8 mouse cellular contexts compared by ENCODE assay signal in the genomic region with DNA sequence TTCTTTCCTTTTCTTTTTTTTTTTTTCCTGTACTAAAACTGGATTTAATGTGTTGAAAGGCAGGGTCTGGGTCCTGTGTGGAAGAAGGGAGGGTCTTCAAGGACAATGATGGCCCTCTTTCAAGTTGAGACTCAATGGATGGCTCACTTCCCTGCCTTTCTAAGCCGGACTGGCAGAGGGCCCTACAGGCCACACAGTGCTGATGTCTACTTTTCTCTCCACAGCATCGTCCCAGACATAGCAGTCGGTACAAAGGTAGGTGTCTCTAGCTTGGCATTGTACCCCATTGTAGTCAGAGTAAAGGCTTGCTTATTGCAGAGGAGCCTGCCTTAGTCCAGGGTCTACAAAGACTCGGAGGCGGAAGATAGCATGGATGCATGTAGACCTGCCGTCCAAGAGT. TPM values are rescaled to one million over a fixed set of nuclear protein-coding genes. Genes with fewer than 3 reads are reported as not detected.
DNase-seq lines count a peak whose midpoint lies in the region; ATAC-seq and TF ChIP-seq lines count a peak whose summit lies in the region.

No protein-coding gene starts in this region.

- DNase-seq in liver, adult 2 months (ENCODE audit: extremely low read depth, low read depth, low spot score) = peak; percentile 17
- no peak for DNase-seq in liver
- DNase-seq in intestine, embryonic 14.5 days (ENCODE audit: low spot score) = no peak
- peak; percentile 32 for DNase-seq in naive thymus-derived CD4-positive, alpha-beta T cell, adult 2 months (ENCODE audit: low read depth)
- no peak for DNase-seq in right cerebral cortex, adult 2 months (ENCODE audit: low spot score in 2 of 2)
- DNase-seq in layer of hippocampus, adult 11-12 months (ENCODE audit: low spot score) = no peak
- DNase-seq in B cell, adult 2 months = no peak

- peak overlapping the region; percentile 30 for H3K4me3 ChIP-seq in liver, adult 2 months (ENCODE audit: insufficient read depth, low read depth, low read length)
- H3K4me3 ChIP-seq in embryonic facial prominence, embryonic 15.5 days (replicated peaks) = peak overlapping the region; percentile 97
- H3K4me3 ChIP-seq in intestine, embryonic 14.5 days (ENCODE audit: low read depth, low read length) = peak overlapping the region; percentile 98

- no peak for ATAC-seq in embryonic facial prominence, embryonic 15.5 days (ENCODE audit: insufficient number of reproducible peaks, low FRiP score, low TSS enrichment, low read depth)
- no peak for ATAC-seq in intestine, embryonic 14.5 days (replicated peaks; ENCODE audit: low FRiP score, low TSS enrichment, low read depth)

- H3K36me3 ChIP-seq in liver, adult 2 months (ENCODE audit: control insufficient read depth, insufficient read depth, low read length) = peaks cover 19% of the 10 kb centered on the region
- H3K36me3 ChIP-seq in embryonic facial prominence, embryonic 15.5 days = peaks cover 41% of the 10 kb centered on the region
- H3K36me3 ChIP-seq in intestine, embryonic 14.5 days (ENCODE audit: control insufficient read depth, insufficient read depth, low read length) = peaks cover 43% of the 10 kb centered on the region

- H3K4me2 ChIP-seq in embryonic facial prominence, embryonic 15.5 days (replicated peaks) = peak overlapping the region; percentile 91
- peak overlapping the region; percentile 96 for H3K4me2 ChIP-seq in intestine, embryonic 14.5 days (ENCODE audit: low read length)

- H3K4me1 ChIP-seq in liver, adult 2 months (ENCODE audit: control insufficient read depth, insufficient read depth, low read length) = peaks cover 30% of the 10 kb centered on the region
- H3K4me1 ChIP-seq in embryonic facial prominence, embryonic 15.5 days = peaks cover 75% of the 10 kb centered on the region
- peaks cover 45% of the 10 kb centered on the region for H3K4me1 ChIP-seq in intestine, embryonic 14.5 days (replicated peaks; ENCODE audit: control insufficient read depth, insufficient read depth, low read length)

- TF ChIP-seq CTCF in liver, adult 2 months (IDR thresholded peaks at IDR 0.05; ENCODE audit: low read depth, low read length) = no peak

- no peaks in the 10 kb centered on the region for H3K27me3 ChIP-seq in liver, adult 2 months (ENCODE audit: control insufficient read depth, insufficient read depth, low read length)
- H3K27me3 ChIP-seq in embryonic facial prominence, embryonic 15.5 days = no peaks in the 10 kb centered on the region
- no peaks in the 10 kb centered on the region for H3K27me3 ChIP-seq in intestine, embryonic 14.5 days (replicated peaks; ENCODE audit: control insufficient read depth, insufficient read depth, low read length)

- H3K9me3 ChIP-seq in embryonic facial prominence, embryonic 15.5 days (replicated peaks) = no peaks in the 10 kb centered on the region
- H3K9me3 ChIP-seq in intestine, embryonic 14.5 days (ENCODE audit: control insufficient read depth, low read length) = no peaks in the 10 kb centered on the region

- H3K27ac ChIP-seq in liver, adult 2 months (replicated peaks; ENCODE audit: insufficient read depth, low read depth, low read length) = peak overlapping the region; percentile 90; the same call in 1 of the 2 replicates
- peak overlapping the region; percentile 100 for H3K27ac ChIP-seq in embryonic facial prominence, embryonic 15.5 days (replicated peaks)
- peak overlapping the region; percentile 29; the same call in 1 of the 2 replicates for H3K27ac ChIP-seq in intestine, embryonic 14.5 days (ENCODE audit: low read depth)

- WGBS in liver, adult 2 months = 19% methylated on average over 6 of the region's 6 CpGs
- 28% methylated on average over 6 of the region's 6 CpGs for WGBS in embryonic facial prominence, embryonic 15.5 days
- 39% methylated on average over 6 of the region's 6 CpGs for WGBS in intestine, embryonic 14.5 days

- H3K9ac ChIP-seq in liver, adult 2 months (ENCODE audit: low read depth, low read length) = peak overlapping the region; percentile 48
- H3K9ac ChIP-seq in embryonic facial prominence, embryonic 15.5 days = peak overlapping the region; percentile 100
- peak overlapping the region; percentile 100 for H3K9ac ChIP-seq in intestine, embryonic 14.5 days (ENCODE audit: low read length)

- TF ChIP-seq POLR2A in liver, adult 2 months (IDR thresholded peaks at IDR 0.05; ENCODE audit: extremely low read depth, insufficient read depth, low read length) = no peak

- peaks cover 42% of the 10 kb centered on the region for H3K79me2 ChIP-seq in liver, adult 2 months (ENCODE audit: control insufficient read depth, insufficient read depth, low read length)

RNA-seq across cellular contexts. Expression of gene Ptbp1, which starts 2.1 kb away (rescaled TPM):
- 43.9 and 86.1 TPM in 2 replicates for total RNA-seq in liver, adult 2 months (2014; rRNA removed)
- polyA plus RNA-seq in liver, adult 2 months (2012; rRNA removed) = 77.6 and 103 TPM in 2 replicates
- 299 and 325 TPM in 2 replicates for polyA plus RNA-seq in embryonic facial prominence, embryonic 15.5 days (2015; fragmentation: Nextera tagmentation; extraction: Ambion mirVana)
- polyA plus RNA-seq in intestine, embryonic 14.5 days (2014; fragmentation: Nextera tagmentation; extraction: Ambion mirVana) = 286 and 291 TPM in 2 replicates

RNA-seq across cellular contexts. Expression of gene Prtn3, which starts 18.0 kb away (rescaled TPM):
- 0.40 TPM in 1 of 2 replicates, not detected in the other for total RNA-seq in liver, adult 2 months (2014; rRNA removed)
- 0.20 and 1.1 TPM in 2 replicates for polyA plus RNA-seq in liver, adult 2 months (2012; rRNA removed)
- polyA plus RNA-seq in embryonic facial prominence, embryonic 15.5 days (2015; fragmentation: Nextera tagmentation; extraction: Ambion mirVana) = 4.3 and 5.6 TPM in 2 replicates
- 5.2 and 5.9 TPM in 2 replicates for polyA plus RNA-seq in intestine, embryonic 14.5 days (2014; fragmentation: Nextera tagmentation; extraction: Ambion mirVana)

RNA-seq across cellular contexts. Expression of gene Plppr3, which starts 18.2 kb away (rescaled TPM):
- under 0.01 TPM in 1 of 2 replicates, not detected in the other for total RNA-seq in liver, adult 2 months (2014; rRNA removed)
- 0.38 and 0.47 TPM in 2 replicates for polyA plus RNA-seq in liver, adult 2 months (2012; rRNA removed)
- 59.9 and 68.2 TPM in 2 replicates for polyA plus RNA-seq in embryonic facial prominence, embryonic 15.5 days (2015; fragmentation: Nextera tagmentation; extraction: Ambion mirVana)
- polyA plus RNA-seq in intestine, embryonic 14.5 days (2014; fragmentation: Nextera tagmentation; extraction: Ambion mirVana) = 38.8 and 46.4 TPM in 2 replicates

RNA-seq across cellular contexts. Expression of gene Elane, which starts 29.8 kb away (rescaled TPM):
- 0.20 TPM in 1 of 2 replicates, not detected in the other for total RNA-seq in liver, adult 2 months (2014; rRNA removed)
- polyA plus RNA-seq in liver, adult 2 months (2012; rRNA removed) = 0.12 and 0.15 TPM in 2 replicates
- polyA plus RNA-seq in embryonic facial prominence, embryonic 15.5 days (2015; fragmentation: Nextera tagmentation; extraction: Ambion mirVana) = 0.28 and 0.85 TPM in 2 replicates
- 0.55 TPM in 1 of 2 replicates, not detected in the other for polyA plus RNA-seq in intestine, embryonic 14.5 days (2014; fragmentation: Nextera tagmentation; extraction: Ambion mirVana)

RNA-seq across cellular contexts. Expression of gene Cfd, which starts 34.4 kb away (rescaled TPM):
- 5.7 and 11.3 TPM in 2 replicates for total RNA-seq in liver, adult 2 months (2014; rRNA removed)
- 0.37 and 0.98 TPM in 2 replicates for polyA plus RNA-seq in liver, adult 2 months (2012; rRNA removed)
- not detected in 2 replicates for polyA plus RNA-seq in embryonic facial prominence, embryonic 15.5 days (2015; fragmentation: Nextera tagmentation; extraction: Ambion mirVana)
- not detected in 2 replicates for polyA plus RNA-seq in intestine, embryonic 14.5 days (2014; fragmentation: Nextera tagmentation; extraction: Ambion mirVana)

Comparison
In these comparisons a context has a peak if more than half of its experiments do, and no peak if none do; other contexts are left out.
1. DNase-seq: peak in liver, adult 2 months (single experiment) and naive thymus-derived CD4-positive, alpha-beta T cell, adult 2 months (single experiment); none in liver (single experiment), intestine, embryonic 14.5 days (single experiment), right cerebral cortex, adult 2 months (0 of 2), layer of hippocampus, adult 11-12 months (single experiment) and B cell, adult 2 months (0 of 2).
2. H3K27ac ChIP-seq: peak in every context shown above with its lines; median percentile 100 in embryonic facial prominence, embryonic 15.5 days; 90 in liver, adult 2 months; 29 in intestine, embryonic 14.5 days.
3. H3K4me3 ChIP-seq: peak in every context shown above with its lines; median percentile 98 in intestine, embryonic 14.5 days; 97 in embryonic facial prominence, embryonic 15.5 days; 30 in liver, adult 2 months.
4. H3K9ac ChIP-seq: peak in every context shown above with its lines; median percentile 100 in embryonic facial prominence, embryonic 15.5 days; 100 in intestine, embryonic 14.5 days; 48 in liver, adult 2 months.
5. RNA of gene Plppr3, which starts 18.2 kb away (polyA plus RNA-seq): 59.9 to 68.2 TPM in embryonic facial prominence, embryonic 15.5 days and 38.8 to 46.4 TPM in intestine, embryonic 14.5 days; 0.38 to 0.47 TPM in liver, adult 2 months; every median in the first group is over 10 times any median in the second.